In the genomic region with DNA sequence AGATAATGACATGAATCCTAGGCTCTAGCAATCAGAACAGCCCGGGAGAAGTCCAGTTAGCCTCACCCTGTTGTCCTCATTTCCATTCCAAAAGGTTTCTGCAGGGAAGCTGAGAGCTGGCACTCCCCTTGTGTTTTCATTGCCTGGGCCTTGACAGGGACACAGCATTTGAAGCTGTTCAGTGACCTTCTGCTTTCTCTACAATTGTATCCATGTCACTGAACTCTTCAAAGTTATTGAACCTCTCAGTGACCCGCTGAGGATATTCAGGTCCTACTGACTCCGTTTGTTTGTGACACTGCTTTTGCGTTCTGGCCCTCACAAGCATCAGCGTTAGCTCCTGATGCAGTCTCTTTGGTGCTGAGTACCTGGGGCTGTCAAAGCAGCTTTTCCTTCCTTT, we compare ENCODE assay signal across 19 mouse cellular contexts.
DNase-seq lines count a peak whose midpoint lies in the region; ATAC-seq and TF ChIP-seq lines count a peak whose summit lies in the region.
"Had no signal": no experiment of that assay in that cellular context is flagged by ENCODE, and none has a peak within 500 bp of the region (broad histone marks: within the 10 kb centered on the region; RNA-seq: fewer than 3 reads in every experiment).

No protein-coding gene starts in this region.

- peaks cover 71% of the 10 kb centered on the region for H3K36me3 ChIP-seq in forebrain, embryonic 10.5 days (replicated peaks)
- H3K36me3 ChIP-seq in forebrain, postnatal 0 days (ENCODE audit: insufficient read depth), result peaks cover 40% of the 10 kb centered on the region
- H3K36me3 ChIP-seq in E14TG2a.4 (ENCODE audit: insufficient read depth, low read length), result peaks cover 49% of the 10 kb centered on the region
- H3K36me3 ChIP-seq in hindbrain, embryonic 14.5 days (replicated peaks; ENCODE audit: control insufficient read depth, insufficient read depth), result peaks cover 38% of the 10 kb centered on the region
- H3K36me3 ChIP-seq: stomach, embryonic 15.5 days had no signal

- H3K9me3 ChIP-seq in forebrain, embryonic 10.5 days, result no peaks in the 10 kb centered on the region
- H3K9me3 ChIP-seq in forebrain, postnatal 0 days (ENCODE audit: low read length), result no peaks in the 10 kb centered on the region
- H3K9me3 ChIP-seq in E14TG2a.4 (ENCODE audit: low read length), result no peaks in the 10 kb centered on the region
- no peaks in the 10 kb centered on the region for H3K9me3 ChIP-seq in hindbrain, embryonic 14.5 days (ENCODE audit: control insufficient read depth, low read length)
- H3K9me3 ChIP-seq: intestine, embryonic 15.5 days; stomach, embryonic 15.5 days had no signal

- no peak overlapping the region for H3K9ac ChIP-seq in forebrain, postnatal 0 days
- H3K9ac ChIP-seq in hindbrain, embryonic 14.5 days, result 0 out of 2 replicates have a peak overlapping the region, but pooled peaks have one; percentile 11
- H3K9ac ChIP-seq: intestine, embryonic 15.5 days; stomach, embryonic 15.5 days had no signal

- WGBS in forebrain, embryonic 10.5 days, result 30% methylated on average over 5 of the region's 5 CpGs
- 24% methylated on average over 5 of the region's 5 CpGs for WGBS in forebrain, postnatal 0 days
- WGBS in hindbrain, embryonic 14.5 days, result 10% methylated on average over 5 of the region's 5 CpGs
- WGBS in lung, adult 2 months, result 85% methylated on average over 5 of the region's 5 CpGs

- H3K4me3 ChIP-seq in forebrain, embryonic 10.5 days, result no peak overlapping the region; the same call in 1 of the 2 replicates
- H3K4me3 ChIP-seq in forebrain, postnatal 0 days (ENCODE audit: low read depth, low read length), result no peak overlapping the region
- H3K4me3 ChIP-seq in E14TG2a.4 (replicated peaks; ENCODE audit: low read length), result peak overlapping the region; percentile 15
- H3K4me3 ChIP-seq in hindbrain, embryonic 14.5 days (replicated peaks; ENCODE audit: low read length), result no peak overlapping the region
- H3K4me3 ChIP-seq in lung, adult 2 months (replicated peaks; ENCODE audit: extremely low read depth, low read depth, low read length), result no peak overlapping the region
- H3K4me3 ChIP-seq: intestine, embryonic 15.5 days; stomach, embryonic 15.5 days had no signal

- no peak for TF ChIP-seq CTCF in forebrain, postnatal 0 days (IDR thresholded peaks at IDR 0.05; ENCODE audit: low read depth)
- TF ChIP-seq CTCF in E14TG2a.4 (conservative IDR thresholded peaks at IDR 0.05; ENCODE audit: low read length), result no peak
- TF ChIP-seq CTCF in lung, adult 2 months (IDR thresholded peaks at IDR 0.05; ENCODE audit: insufficient read depth, low read length), result no peak

- 0 out of 2 replicates have a peak overlapping the region, but pooled peaks have one; percentile 51 for H3K27ac ChIP-seq in forebrain, embryonic 10.5 days
- H3K27ac ChIP-seq in forebrain, postnatal 0 days (ENCODE audit: low read depth, low read length), result no peak overlapping the region
- peak overlapping the region; percentile 22; the same call in 1 of the 2 replicates for H3K27ac ChIP-seq in hindbrain, embryonic 14.5 days
- H3K27ac ChIP-seq: intestine, embryonic 15.5 days; stomach, embryonic 15.5 days had no signal

- peaks cover 43% of the 10 kb centered on the region for H3K4me1 ChIP-seq in forebrain, embryonic 10.5 days
- no peaks in the 10 kb centered on the region for H3K4me1 ChIP-seq in forebrain, postnatal 0 days (ENCODE audit: insufficient read depth)
- peaks cover 46% of the 10 kb centered on the region for H3K4me1 ChIP-seq in E14TG2a.4 (replicated peaks; ENCODE audit: low read depth, low read length)
- H3K4me1 ChIP-seq in hindbrain, embryonic 14.5 days (replicated peaks; ENCODE audit: control insufficient read depth, insufficient read depth, low read length), result peaks cover 16% of the 10 kb centered on the region; the same call in 1 of the 2 replicates
- no peaks in the 10 kb centered on the region for H3K4me1 ChIP-seq in lung, adult 2 months (ENCODE audit: control insufficient read depth, insufficient read depth, low read length)
- H3K4me1 ChIP-seq: intestine, embryonic 15.5 days; stomach, embryonic 15.5 days had no signal

- ATAC-seq in forebrain, postnatal 0 days, result no peak
- ATAC-seq in hindbrain, embryonic 14.5 days (ENCODE audit: low FRiP score), result no peak
- ATAC-seq: CD4-positive, CD25-positive, alpha-beta regulatory T cell, adult 4 months; intestine, embryonic 15.5 days had no signal

- no peaks in the 10 kb centered on the region for H3K27me3 ChIP-seq in forebrain, embryonic 10.5 days (ENCODE audit: poor library complexity, severe bottlenecking)
- no peaks in the 10 kb centered on the region for H3K27me3 ChIP-seq in forebrain, postnatal 0 days (ENCODE audit: insufficient read depth, low read length)
- no peaks in the 10 kb centered on the region for H3K27me3 ChIP-seq in E14TG2a.4 (ENCODE audit: insufficient read depth, low read length)
- no peaks in the 10 kb centered on the region for H3K27me3 ChIP-seq in hindbrain, embryonic 14.5 days (ENCODE audit: control insufficient read depth, insufficient read depth, low read length)
- H3K27me3 ChIP-seq: intestine, embryonic 15.5 days; stomach, embryonic 15.5 days had no signal

- no peak for TF ChIP-seq POLR2A in lung, adult 2 months (IDR thresholded peaks at IDR 0.05; ENCODE audit: borderline replicate concordance, extremely low read depth, low read depth, low read length)

- no peak overlapping the region for H3K4me2 ChIP-seq in forebrain, postnatal 0 days (ENCODE audit: low read depth)
- H3K4me2 ChIP-seq in hindbrain, embryonic 14.5 days (replicated peaks), result no peak overlapping the region
- H3K4me2 ChIP-seq: heart, embryonic 11.5 days; intestine, embryonic 15.5 days; stomach, embryonic 15.5 days had no signal

- no peak for DNase-seq in forebrain, embryonic 10.5 days (ENCODE audit: extremely low spot score, low spot score)
- DNase-seq in forebrain, postnatal 0 days, result no peak
- peak; percentile 72 for DNase-seq in embryo, embryonic 10 days (ENCODE audit: low spot score)
- no peak for DNase-seq in hindbrain, embryonic 14.5 days (ENCODE audit: low spot score)
- no peak for DNase-seq in kidney, postnatal 36 days
- DNase-seq in lung, adult 2 months, result no peak
- no peak for DNase-seq in heart, adult 11 months
- DNase-seq: cerebellum, adult 9-11 months; gastrocnemius, postnatal 25 days; left cerebral cortex, postnatal 4 days; lung, adult 18-20 months; lung, postnatal 36 days; right cerebral cortex, adult 18-20 months; thymus, adult 2 months had no signal
